Mouse (Mus musculus): Measurements from ENCODE around the gene Gnb4.

The Gnb4 gene

DNA sequence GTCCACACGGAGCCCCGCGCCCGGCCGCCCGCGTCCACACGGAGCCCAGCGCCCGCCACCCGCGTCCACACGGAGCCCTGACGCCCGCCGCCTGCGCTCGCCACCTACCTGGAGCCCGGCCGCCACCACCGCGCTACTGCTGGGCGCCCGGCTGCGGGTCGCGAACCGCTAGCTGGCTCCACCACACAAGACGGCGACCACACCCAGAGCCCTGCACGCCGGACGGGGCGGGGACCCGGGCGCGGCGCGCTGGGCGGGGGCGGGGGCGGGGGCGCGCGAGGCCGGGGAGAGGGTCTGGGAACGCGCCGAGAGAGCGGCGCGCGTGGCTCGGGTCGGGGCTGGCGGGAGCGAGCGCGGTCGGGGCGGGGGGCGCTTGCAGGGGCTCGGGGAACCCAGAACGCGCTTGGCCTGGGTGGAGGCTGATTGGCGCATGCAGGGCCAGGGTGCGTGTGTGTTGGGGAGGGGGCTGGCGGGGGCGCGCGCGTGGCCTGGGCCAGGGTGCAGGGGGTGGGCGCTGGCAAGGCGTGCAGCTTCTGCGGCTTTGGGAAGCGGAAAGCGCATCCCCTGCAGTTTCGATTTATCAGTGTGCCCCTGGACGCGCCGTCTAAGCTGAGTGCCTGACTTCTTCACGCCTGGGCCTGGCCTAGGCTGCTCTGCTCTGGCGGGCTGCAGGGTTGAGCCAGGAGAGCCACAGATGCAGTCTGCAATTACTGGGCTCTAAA, at the start of gene Gnb4:
Gene Gnb4, minus strand, starts transcription at position 255 of the 722 bp plus-strand sequence.
- peak; percentile 22 to 34 for DNase-seq (ENCODE audit: low spot score in 2 of 2)

DNA sequence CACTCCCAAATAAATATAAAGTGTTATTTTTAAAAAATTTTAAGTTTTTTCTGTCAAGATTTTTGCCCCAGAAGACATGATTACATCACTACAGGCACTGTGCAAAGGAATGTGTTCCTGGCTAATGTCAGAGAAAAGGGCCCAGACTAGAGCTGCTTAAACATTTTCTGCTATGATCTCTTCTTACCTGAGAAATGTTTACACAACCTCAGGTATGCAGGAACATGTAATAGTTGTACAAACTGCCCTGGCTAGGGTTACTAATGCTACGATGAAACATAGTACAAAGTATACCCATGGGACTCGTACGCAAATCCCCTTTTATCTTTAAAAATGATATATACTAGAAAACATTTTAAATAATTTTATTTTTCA, 45.2 kb upstream of the Gnb4 start:
- DNase-seq (ENCODE audit: low spot score in 2 of 2): no peak

DNA sequence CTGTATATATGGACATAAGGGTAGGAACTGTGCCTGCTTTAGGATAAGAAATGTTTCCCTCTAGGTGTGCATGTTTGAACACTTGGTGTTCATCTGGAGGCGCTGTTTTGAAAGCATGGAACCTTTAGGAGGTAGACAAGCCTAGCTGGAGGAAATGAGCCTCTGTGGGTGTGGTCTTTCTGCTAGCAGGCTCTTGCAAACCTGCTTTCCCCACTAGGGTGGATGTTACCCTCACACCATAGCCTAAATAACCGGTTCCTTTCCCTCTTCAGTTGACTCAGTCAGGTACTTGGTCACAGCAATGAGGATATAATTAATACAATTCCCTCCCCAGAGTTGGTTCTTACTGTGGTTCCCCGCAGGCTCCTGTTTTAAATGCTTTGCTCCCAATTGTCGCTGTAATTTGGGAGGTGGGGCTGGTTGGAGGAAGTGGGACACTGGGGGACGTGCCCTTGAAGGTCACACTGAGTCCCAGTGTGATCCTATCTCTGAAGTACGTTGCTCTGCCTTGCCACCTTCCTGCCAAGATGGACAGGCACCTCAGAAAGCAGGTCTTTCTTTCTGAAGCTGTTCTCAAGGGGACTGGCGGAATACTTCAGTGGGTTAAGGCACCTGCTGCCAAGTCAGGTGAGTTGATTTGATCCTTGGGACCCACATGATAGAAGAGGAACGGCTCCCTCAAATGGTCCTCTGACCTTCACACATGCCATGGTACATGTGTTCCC, 44.6 kb upstream of the Gnb4 start:
- no peak for DNase-seq (ENCODE audit: low spot score in 2 of 2)

DNA sequence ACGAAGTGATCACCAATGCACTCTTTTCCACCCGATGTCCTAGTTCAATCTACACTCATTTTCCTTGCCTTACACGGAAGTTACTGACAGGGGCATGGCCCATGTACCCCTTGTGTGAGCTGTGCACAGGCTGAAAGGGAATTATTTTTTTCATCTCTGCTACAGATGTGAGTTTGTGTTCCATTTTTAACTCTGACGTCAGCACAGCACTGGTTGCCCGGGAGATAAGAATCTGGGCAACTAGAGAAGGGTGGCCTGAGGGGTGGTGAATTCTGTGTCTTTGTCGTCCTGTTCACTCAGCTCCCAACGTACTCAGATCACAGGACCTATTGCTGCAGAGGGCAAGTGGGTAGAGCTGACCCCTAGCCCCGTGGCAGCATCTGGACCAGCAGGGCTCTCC, 43.9 kb upstream of the Gnb4 start:
- DNase-seq (ENCODE audit: low spot score in 2 of 2): no peak

DNA sequence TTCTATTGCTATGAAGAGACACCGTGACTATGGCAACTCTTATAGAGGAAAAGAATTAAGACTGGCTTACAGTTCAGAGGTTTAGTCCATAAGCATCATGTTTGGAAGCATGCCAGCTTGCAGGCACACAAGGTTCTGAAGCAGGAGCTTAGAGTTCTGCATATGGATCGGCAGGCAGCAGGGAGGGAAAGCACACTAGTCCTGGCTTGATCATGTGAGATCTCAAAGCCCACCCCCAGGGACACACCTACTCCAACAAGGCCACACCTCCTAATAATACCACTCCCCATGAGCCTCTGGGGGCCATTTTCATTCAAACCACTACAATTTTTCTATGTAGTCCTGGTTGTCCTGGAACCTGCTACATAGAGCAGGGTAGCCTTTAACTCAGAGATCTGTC, 43.1 kb upstream of the Gnb4 start:
- DNase-seq (ENCODE audit: low spot score in 2 of 2): no peak

DNA sequence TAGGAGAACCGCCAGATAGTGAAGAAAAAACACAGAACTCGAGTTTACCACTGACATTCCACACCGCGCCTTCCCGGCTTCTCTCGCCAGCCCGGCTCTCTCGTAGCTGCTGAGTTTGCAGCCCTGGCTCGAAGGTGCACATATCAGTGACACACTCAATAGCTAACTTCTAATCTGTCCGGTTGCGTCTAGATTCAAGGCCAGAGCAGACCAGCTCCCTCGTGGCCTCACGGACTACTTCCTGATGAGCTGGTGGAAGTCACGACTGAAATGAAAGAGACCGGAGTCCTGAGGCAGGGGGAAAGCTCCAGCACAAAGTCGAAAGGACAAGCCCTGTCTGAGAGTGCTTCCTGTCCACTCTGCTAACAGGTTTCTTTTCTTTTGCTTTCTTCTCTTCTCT, 42.4 kb upstream of the Gnb4 start:
- DNase-seq (ENCODE audit: low spot score in 2 of 2): no peak

DNA sequence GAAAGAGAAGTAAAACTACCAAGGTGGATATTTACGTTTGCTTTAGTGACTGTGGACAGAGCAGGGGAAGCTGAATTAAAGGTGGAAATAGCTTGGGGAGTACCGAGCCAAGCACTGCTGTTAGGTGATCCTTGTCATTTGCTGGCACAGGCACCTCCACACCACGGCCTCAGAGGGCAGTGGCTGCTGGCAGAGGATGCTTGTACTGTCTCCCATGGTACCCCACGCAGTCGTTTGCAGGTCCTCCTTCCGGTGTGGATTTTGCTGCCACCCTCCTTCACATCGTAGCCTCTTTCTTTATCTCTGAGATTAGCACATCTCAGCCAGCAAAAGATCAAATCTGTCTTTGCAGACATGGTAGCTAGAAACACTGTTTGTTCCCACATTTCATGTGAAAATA, 42.0 kb upstream of the Gnb4 start:
- DNase-seq (ENCODE audit: low spot score in 2 of 2): no peak

DNA sequence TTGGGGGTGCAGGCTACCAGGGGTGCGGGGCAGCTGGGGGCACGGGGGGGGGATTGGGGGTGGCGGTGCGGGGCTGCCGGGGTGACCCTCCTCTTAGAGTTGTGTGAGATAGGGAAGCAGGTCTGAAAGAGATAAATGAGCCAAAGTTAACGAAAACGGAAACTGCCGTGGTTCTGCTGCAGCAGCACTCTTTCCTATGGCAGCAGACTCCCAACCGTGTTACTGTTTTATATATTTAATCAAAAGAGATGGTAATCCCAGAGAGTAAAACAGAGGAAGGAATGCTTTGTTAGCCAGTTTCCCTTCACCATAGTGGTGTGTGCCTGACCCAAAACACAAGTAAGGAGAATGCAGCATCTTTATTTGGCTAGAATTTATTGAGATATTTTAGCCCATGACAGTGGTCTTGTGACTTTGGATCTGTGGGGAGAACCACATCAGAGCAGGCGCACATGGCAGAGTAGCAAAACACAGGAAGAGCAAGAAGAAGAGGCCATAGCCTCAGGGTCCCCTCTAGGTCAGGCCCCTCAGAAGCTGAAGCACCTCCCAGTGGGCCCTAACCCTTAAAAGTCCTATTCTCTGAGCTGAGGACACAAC, 40.1 kb upstream of the Gnb4 start:
- no peak for DNase-seq (ENCODE audit: low spot score in 2 of 2)

DNA sequence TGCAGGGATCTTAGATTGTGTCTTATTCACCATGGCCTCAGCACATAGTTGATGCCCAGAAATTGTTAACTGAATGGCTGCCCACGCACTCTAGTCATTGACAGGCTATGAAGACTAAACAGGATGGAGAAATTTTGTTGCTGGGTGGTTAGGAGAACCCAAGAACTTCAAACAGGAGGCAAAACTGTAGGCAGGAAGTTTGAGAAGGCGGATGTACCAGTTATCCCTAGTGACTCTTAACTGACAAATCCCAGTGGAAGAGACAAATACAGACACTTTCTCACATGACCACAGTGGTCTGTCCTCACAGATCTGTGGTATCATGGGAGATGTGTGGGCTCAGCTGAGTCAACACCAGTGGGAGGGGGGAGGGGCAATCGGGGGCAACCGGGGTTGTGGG, 39.6 kb upstream of the Gnb4 start:
- no peak for DNase-seq (ENCODE audit: low spot score in 2 of 2)

DNA sequence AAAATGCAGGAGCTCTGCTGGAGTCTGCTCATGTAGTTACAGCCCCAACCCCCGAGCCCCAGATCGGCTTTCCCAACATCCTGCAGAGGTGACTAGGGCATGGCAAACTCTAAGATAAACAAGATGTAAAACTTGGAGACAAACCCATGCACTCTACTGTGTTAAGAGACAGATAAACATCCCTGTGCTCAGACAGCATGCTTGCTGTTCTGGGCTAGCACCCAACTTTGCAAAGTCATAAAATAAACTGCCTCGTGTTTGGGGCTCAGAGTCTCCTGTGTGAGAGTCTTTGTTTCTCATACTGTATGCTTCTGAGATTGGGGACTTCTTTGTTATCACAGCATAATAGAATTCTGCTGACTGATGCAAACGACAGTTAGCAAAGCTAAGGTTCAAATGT, 36.4 kb upstream of the Gnb4 start:
- DNase-seq (ENCODE audit: low spot score in 2 of 2): no peak

DNA sequence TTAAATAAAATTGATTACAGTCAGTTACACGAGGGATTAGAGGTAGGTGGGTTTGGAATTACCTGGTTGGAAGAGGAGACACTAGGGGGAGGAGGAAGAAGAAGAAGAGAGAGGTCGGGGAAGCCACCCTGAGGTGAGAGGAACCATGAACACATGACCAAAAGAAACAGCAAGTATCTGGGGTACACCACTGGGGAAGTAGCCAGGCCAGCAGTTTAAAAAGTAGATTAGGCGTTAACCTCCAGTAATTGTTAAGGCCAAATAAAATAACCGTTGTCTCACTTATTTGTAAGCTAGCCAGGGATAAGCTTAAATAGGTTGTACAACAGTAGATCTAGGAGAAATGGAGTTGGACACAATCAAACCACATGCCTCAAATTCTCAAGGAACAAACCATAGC, 32.9 kb upstream of the Gnb4 start:
- no peak for DNase-seq (ENCODE audit: low spot score in 2 of 2)

DNA sequence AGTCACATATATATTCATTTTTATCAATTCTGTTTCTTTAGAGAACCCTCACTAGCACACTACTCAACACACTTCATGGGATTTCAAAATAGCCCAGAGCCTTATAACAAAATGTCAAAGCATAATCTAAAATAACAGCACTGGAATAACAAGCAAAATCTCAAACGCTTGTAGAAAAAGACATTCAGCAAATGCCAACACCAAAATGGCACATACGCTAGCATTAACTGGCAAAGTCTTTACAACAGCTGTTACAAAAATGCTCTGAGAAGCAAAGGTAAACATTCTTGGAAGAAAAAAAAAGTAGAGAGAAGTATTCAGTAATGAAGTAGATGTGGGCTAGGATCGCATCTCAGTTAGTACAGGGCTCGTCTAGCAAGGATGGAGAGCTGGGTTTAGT, 30.5 kb upstream of the Gnb4 start:
- DNase-seq (ENCODE audit: low spot score in 2 of 2): no peak

DNA sequence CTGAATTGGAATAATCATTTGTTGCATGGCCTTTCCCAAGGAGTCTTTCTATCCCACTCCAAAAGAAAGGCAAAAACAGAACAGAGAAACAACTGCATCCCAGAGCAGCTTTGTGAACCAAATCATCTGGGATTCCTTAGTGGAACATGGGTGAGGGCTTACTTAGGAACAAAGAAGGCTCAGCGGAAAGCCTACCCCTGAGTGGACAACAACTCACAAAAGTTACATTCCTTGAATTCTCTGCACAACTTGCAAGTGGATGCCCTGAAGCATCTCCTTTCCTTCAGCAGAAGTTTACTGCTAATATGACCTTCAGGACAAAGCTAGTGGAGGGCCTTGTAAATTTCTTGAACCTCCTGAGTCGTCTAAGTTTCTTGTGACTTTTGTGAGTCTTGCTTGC, 28.4 kb upstream of the Gnb4 start:
- DNase-seq (ENCODE audit: low spot score in 2 of 2): no peak

DNA sequence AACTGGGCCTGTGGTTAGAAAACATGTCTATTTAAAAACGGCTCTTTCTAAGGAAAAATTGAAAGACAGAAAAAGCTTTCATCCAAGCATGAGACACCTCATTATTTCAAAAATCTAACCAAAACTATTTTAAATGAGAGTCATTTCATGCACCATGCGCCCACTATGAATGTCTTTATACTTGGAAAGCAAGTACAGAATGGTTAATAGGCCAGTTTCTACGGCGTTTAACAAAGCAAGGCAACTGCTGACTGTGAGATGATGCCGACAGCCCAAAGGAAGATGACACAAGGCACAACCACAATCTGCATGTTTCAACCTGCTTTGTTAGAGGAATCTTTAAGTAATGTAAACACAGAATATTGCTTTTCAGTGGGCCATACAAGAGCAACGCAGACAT, 25.7 kb upstream of the Gnb4 start:
- DNase-seq (ENCODE audit: low spot score in 2 of 2): no peak

DNA sequence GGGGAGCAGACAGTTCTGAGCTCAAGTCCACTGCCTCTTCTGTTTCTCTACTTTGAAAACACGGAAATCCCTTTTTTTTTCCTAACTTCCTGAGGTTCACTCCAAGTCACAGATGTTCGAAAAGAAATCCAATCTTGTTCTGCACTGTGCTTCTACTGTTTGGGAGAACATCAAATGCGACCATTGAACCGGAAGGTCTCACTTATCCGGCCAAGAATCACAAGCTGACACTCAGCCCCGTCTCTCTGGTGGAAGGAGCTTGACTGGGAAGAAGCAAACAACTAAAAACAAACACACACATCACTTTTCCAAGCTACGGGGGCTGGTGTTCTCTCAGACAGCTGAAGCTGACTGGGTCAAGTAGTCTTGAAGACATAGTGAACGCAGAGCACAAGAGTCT, 21.9 kb upstream of the Gnb4 start:
- DNase-seq (ENCODE audit: low spot score in 2 of 2): no peak

DNA sequence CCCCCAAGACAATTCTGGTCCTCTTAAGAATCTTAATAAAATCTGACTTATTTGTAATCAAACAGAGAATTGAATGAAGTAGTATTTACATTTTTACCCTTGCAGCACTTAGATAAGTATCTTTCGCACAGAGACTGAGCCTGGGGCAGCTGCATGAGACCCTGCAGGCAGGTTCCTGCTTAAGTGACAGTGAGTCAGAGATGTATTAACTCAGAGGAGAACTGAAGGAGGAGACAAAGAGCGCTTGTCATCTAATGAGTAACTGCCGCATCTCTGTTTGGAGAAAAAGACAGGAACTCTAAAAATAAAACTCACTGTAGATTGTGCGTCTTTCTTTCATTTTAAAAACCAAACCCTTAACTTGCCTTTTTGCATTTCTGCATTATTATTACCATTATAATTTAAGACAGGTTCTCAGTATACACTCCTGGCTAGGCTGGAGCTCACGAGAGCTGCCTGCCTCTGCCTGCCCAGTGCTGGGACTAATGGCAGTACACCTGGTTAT, 16.4 kb upstream of the Gnb4 start:
- no peak for DNase-seq (ENCODE audit: low spot score in 2 of 2)

DNA sequence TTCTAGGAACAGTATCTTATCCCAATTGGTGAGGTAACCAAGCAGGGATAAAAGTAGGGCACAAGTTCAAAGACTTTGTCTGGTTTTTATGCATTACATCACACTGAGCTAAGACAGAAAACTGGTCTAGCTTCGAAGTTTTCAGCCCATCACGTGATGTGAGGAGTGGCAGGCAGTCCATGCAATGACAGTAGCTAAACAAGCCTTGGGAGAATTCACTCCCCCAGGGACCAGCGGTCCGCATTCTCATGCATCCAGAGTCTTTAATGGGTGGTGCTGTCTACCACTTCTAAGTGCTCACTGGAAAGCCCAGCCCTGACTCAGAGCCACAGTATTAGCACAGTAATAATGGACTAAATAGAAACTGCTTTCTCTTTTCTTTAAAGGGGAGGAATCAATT, 13.8 kb upstream of the Gnb4 start:
- peak in 1 of 2 experiments; percentile 11 for DNase-seq (ENCODE audit: low spot score in 2 of 2)

DNA sequence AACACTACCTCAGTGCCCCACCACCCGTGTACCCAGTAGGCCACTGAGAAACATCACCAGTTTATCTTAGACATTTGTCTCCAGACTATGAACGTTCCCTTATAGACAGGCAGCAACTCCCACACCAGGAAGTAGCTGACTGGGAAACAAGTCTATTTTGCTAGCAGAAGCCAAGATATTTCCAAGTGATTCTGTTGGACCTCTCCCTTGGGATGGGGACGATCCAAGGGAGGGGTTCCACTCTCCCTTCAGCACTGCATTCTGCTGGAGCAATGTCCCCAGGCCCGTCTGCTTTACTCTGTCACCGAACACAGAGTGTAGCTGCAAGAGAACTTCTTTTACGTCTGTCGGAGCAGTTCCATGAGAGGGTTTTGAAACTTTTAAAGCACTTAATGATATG, 11.8 kb upstream of the Gnb4 start:
- no peak for DNase-seq (ENCODE audit: low spot score in 2 of 2)

DNA sequence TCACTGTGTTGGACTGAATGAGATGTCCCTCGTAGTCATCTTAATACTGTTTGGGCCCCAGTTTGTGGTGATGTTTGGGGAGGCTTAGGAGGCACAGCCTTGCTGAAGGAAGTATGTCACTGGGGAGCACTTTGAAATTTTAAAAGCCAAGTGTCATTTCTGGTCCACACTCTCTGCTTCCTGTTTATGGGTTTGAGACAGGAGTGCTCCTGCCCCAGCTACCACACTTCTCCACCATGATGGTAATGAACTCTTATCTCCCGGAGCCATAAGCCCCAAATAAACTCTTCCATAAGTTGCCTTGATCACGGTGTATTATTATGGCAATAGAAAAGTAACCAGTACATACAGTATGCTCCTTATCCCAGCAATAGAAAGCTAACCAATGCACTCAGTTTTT, 5.7 kb upstream of the Gnb4 start:
- no peak for DNase-seq (ENCODE audit: low spot score in 2 of 2)

DNA sequence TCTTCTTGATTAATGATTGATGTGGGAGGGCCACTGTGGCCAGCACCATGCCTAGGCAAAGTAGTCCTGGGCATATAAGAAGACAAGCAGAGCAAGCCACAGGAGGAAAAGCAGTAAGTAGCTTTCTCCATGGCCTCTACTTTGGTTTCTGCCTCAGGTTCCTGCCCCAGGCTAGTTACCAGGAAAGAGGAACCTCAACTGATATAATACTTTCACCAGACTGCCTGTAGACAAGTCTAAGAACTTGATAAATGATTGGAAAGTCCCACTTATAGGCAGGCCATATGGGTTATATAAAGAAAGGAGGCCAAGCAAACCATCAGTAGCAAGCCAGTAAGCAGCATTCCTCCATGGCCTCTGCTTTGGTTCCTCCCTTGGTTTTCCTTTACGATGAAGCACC, 5.3 kb upstream of the Gnb4 start:
- no peak for DNase-seq (ENCODE audit: low spot score in 2 of 2)

DNA sequence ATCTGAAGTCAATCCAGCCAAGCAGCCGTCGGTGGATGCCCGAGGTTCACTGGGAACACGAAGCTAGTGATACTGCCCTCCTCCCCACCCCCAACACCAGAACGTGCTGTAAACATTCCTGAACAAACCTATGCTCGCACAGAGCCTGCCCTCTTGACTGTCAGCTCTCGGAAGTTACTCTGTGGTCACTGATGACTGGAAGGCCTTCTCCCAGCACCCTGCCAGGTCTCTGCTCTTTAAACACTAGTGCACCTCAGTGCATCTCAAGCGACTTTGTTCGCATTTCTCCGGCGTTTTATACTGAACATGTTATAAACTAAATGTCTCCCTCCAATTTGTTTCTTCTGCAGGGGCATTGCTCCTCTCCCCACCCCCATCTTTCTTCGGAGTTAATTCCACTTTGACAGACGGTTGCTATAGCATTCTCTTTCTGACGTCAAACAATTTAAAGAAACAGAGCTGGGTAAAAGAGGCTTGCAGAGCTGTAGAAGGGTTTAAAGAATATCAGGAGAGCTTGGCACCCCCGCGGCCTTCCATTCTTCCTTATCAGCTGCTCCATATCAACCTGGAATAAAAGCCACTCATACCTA, 763 bp upstream of the Gnb4 start:
- no peak for DNase-seq (ENCODE audit: low spot score in 2 of 2)

DNA sequence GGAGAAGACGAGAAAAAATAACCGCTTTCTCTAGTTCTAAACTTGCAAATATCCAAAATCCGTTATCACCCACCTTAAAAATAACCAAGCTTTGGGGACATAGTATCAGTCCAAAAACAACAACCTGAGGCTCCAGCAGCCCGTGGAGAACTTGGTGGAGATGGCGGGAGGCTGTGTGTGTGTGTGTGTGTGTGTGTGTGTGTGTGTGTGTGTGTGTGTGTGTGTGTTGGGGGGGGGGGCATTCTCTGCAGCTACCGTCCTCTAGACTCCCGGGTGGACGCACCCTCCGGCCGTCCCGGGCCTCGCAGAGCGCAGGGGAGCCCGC, 417 bp downstream of the Gnb4 start:
- no peak for DNase-seq (ENCODE audit: low spot score in 2 of 2)

DNA sequence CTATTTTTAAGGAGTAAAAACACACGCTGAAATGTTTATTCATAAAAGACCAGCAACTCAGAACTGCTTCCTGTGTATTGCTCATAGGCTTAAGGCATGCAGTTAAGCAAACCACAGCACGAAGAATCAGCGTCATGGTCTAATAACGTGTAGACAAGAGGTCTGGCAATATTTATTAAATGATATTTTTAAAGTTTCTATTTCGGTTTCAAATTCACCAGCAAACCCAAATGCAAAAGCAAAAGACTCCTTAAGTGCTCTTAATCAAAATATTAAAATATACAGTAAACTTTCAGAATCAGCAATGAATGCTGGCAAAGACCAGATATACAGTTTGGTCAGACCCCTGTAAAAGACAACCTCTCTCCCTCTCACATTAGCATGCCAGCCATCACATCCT, 1.0 kb downstream of the Gnb4 start:
- DNase-seq (ENCODE audit: low spot score in 2 of 2): no peak
